Mouse (Mus musculus): Measurements from ENCODE around the gene Cavin2.

Cavin2 gene

GRCm38 (mm10) chr1:51288755-51289619 is at the start of gene Cavin2:
Gene Cavin2 (plus strand): TSS chr1:51289126.
- DNase-seq (ENCODE audit: low read depth, low spot score), result peak; percentile 98

DNA sequence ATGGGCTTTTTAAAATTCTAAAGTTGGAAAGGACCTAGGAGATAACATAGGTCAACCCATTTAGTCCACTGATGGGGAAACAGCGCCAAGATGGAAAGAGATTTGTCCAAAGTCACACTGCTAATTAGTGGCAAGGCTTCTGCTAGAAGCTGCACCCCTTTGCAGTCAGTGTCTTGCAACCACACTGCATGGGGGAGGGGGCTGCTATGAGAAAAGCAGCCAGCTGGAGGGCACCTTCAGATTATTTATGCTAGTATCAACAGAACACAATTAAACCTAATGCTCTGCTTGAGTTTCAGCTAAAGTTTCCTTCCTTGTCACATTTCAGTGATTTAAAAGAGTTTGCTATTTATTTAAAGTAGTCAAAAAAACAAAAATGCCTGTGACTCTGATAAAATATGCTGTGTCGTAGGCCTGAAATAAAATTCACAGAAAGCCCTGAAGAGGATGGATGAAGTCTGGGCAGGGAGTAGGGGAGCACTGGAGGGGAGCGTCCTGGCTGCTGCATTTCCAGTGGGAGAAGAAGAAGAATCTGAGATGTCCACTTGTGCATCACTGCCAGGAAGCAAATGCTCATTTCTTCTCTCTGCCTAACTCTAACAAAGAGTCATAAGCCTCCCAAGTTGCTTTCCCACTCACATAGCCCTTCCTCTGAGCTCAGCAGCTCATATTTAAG is 47.5 kb upstream of the Cavin2 start:
- no peak for DNase-seq (ENCODE audit: low read depth, low spot score)

GRCm38 (mm10) chr1:51243294-51243693 is 45.6 kb upstream of the Cavin2 start:
- peak; percentile 67 for DNase-seq (ENCODE audit: low read depth, low spot score)

- DNase-seq (ENCODE audit: low read depth, low spot score), result no peak
Measured at GRCm38 (mm10) chr1:51243869-51244268, 45.1 kb upstream of the Cavin2 start.

DNA sequence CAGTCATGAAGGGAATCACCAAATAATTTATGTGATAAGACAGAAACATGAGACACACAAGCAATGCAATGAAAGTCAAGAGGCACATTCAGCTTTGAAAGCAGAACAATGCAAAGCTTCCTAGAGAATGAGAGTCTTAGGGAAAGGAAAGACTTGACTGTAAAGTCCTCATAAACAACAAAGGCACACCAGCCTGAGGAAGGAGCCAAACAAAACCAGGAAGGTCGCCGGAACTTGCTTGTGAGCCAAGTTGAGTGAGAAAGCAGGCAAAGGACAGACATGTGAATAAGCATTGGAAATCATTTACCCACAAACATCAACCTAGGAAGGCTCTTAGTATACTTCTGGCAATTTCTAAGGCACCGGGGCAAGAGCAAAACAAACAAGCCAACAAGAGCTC is 43.5 kb upstream of the Cavin2 start:
- DNase-seq (ENCODE audit: low read depth, low spot score), result no peak

- DNase-seq (ENCODE audit: low read depth, low spot score), result peak; percentile 62
Measured at GRCm38 (mm10) chr1:51250302-51250701, 38.6 kb upstream of the Cavin2 start.

DNA sequence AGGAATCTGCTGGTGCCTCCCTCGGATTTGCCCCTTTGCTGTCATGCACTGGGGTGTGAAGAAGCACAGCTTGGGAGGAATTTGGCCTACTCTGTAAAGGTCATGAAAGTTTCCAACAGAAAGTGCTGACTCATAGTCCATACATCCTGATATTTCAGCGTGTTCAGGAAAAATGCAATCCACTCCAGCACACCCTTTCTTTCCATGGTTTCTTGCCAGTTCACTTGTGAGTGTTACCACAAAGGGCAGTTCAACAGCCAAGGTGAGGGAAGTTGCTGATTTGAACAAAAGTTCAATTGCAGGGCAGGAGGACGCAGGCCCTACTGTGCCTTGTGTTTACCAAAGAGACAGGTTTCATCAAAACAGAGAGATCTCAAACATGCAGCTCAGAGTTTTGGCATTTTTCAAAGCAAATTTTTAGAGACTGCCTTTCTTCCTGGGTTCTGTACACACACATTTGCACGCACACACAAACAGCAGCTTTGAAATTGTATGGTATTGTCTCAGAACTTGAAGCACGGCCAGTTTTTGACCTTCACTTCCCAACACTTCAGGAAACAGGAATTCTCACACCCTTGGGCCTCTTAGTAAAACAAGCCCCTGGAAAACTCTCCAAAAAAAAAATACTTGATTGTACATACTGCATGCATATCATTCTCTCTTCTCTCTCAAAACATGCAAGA is 23.7 kb upstream of the Cavin2 start:
- peak; percentile 98 for DNase-seq (ENCODE audit: low read depth, low spot score)

DNA sequence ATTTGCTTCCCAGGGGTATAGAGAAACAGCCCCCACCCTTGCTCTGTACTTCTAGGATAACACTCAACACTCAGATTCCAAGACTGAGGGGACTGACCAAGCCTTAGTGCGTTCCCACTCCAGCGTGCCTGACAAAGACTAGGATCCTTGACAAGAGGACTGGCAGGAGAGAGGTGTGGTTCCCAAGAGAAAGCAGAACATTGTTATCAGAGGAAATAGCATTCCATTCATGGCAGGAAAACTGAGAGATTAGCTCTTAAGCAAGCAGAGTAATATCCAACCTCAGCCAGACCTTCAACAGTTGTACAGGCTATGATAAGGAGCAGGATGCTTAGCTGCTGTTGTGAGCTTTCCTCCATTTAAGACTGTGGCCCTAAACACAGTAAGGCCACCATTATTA is 23.0 kb upstream of the Cavin2 start:
- DNase-seq (ENCODE audit: low read depth, low spot score), result peak; percentile 25

GRCm38 (mm10) chr1:51267125-51267524 is 21.8 kb upstream of the Cavin2 start:
- no peak for DNase-seq (ENCODE audit: low read depth, low spot score)

GRCm38 (mm10) chr1:51268225-51268624 is 20.7 kb upstream of the Cavin2 start:
- DNase-seq (ENCODE audit: low read depth, low spot score), result no peak

GRCm38 (mm10) chr1:51270196-51270935 is 18.6 kb upstream of the Cavin2 start:
- DNase-seq (ENCODE audit: low read depth, low spot score), result no peak

DNA sequence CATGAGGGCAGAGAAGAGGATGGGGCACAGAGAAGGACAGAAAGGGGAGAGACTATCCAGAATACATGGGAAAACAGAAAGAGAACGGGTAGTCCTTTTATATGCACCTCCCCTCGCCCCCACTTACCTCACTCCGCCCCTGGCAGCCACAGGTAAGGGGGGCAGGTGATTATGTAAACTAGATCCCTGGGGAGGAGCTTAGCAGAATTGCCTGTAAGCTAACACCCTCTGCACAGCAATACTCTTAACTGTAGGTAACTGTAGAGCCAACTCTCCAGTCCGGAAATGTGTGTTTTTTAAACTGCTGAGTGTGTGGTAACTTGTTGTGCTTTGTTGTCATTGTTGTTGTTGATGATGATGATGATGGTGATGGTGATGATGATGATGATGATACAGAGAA is 17.1 kb upstream of the Cavin2 start:
- DNase-seq (ENCODE audit: low read depth, low spot score), result no peak

- no peak for DNase-seq (ENCODE audit: low read depth, low spot score)
Measured at GRCm38 (mm10) chr1:51272583-51273201, 16.2 kb upstream of the Cavin2 start.

- DNase-seq (ENCODE audit: low read depth, low spot score), result no peak
Measured at GRCm38 (mm10) chr1:51277879-51278567, 10.9 kb upstream of the Cavin2 start.

DNA sequence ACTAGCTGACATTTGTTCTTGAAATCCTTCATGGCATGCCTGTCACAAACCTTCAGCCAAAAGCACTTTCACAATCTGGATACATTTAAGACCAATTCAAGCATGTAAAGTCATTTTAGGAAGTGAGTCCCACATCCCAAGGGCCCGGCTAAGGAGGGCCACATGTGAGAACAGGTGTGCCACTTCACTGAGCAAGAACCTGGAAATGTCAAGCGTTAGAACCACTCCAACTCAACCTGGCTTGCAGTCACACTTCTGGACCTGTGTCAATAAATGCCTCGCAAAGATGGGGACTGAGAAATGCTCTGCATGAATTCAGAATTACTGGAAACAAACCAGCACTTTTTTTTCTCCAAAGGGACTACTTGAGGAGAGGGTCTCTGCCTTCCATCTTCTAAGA is 725 bp upstream of the Cavin2 start:
- no peak for DNase-seq (ENCODE audit: low read depth, low spot score)

DNA sequence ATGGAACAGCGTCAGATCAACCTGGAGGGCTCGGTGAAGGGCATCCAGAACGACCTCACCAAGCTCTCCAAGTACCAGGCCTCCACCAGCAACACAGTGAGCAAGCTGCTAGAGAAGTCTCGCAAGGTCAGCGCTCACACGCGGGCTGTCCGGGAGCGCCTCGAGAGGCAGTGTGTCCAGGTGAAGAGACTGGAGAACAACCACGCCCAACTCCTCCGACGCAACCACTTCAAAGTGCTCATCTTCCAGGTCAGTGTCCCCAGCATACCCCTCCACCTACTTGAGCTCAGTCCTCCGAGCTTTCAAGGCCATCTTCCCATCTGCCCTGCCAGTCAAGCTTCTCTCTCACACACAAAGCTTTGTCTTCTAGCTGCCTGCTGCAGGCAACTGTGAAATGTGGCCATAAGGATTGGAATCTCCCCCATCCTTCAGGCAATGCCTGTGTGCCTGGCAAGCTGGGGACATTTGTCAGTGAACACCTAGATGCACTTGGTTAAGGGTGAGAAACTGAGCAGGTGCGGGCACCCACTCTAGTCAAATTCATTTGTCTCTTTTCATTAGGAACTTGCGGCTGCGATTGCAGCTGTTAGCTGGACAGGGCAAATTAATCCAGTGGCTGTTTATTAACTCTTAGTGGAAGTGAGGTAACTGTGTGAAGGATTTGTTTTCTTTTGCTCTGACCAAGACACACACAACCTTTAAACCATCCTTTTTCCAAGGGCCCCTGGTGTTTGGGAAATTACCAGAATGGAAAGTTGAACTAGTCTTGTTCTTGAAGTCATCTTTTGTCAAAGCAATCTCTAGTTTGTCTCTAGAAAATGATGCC is 907 bp downstream of the Cavin2 start:
- DNase-seq (ENCODE audit: low read depth, low spot score), result peak; percentile 33

- DNase-seq (ENCODE audit: low read depth, low spot score), result peak; percentile 74
Measured at GRCm38 (mm10) chr1:51290634-51291033, 1.7 kb downstream of the Cavin2 start.

- DNase-seq (ENCODE audit: low read depth, low spot score), result no peak
Measured at GRCm38 (mm10) chr1:51292348-51292747, 3.4 kb downstream of the Cavin2 start.

DNA sequence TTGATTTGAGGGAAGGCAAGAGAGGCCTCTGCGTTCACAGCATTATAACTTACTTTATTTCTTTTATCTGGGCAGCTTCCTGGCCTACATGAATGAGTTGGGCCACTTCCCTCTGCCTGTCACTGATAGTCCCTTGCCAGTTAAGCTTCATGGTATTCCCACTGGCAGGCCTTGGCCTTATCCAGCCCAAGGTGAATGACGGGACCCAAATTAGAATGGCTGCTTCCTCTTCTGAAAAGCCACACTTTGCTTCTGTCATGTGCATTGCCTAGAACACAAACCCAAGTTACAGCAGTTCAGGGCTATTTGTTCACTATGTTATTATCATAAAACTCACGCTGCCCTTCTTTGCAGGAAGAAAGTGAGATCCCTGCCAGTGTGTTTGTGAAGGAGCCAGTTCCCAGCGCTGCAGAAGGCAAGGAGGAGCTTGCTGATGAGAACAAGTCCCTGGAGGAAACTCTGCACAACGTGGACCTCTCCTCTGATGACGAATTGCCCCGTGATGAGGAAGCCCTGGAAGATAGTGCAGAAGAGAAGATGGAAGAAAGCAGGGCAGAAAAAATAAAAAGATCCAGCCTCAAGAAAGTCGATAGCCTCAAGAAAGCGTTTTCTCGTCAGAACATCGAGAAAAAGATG is 11.5 kb downstream of the Cavin2 start:
- DNase-seq (ENCODE audit: low read depth, low spot score), result no peak
